Mouse (Mus musculus) CD4-positive, CD25-positive, alpha-beta regulatory T cell, adult 2 months (primary cell): ENCODE measurements around the gene Garnl3.
"Not testable (repeated sequence)": the region's sequence is repeated elsewhere in the genome, so short reads cannot be mapped to it uniquely, and the experiment has no call there.

Experiments
- DNase-seq: peaks from one replicate; pipeline ENCODE4 v3.0.0-alpha.2; 2012; ENCODE audit warnings: low read depth, low spot score

Gene Garnl3

DNA sequence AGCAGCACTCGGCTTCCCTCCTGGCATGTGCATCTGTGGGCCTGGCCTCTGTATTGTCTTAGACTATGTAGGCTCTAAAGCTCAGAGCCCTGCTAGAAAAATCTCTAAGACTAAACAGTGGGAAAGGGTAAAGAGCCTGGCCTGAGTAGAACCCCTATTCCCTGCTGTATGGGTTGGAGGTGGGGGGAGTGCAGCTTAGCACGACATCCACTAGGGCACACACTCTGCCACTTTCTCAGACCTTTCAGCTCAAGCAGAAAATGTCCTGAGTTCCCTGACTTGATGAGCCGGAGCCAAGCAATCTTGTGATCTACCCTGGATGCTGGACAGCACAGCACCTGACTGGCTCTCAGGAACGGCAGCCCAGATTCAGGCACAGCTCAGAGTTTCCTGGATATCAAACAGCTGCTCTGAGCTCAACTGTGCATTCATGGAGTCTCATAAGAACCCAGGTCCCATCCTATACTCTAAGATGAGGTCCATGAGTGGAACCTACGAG, 24.9 kb upstream of the Garnl3 start:
- no peak for DNase-seq

DNA sequence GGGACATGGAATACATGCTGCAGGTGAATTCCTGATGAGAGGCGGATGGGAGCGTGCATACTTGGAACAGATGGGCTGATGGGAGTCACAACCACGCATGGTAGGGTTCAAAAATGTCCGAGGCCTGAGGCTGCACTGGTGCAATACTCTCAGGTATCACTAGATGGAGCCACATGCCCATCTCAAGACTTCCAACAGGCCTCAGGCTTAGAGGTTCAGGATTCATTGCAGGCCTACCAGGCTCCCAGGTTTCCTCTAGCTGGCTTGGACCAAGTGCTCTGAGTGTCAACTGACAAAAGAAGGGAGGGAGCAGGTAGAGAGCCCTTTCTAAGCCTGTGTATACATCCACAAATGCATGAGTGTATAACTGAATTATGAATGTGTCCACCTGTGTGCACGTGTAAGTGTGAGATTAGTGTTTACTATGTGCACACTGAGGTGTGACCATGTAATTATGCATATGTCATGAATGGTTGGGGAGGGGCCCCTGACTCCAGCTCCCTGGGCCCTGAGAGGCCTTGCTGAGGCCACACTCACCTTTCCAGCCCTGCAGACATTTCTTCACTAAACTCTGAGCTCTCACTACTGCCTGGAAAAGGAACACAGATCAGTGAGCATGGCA, 23.4 kb upstream of the Garnl3 start:
- peak; percentile 79 for DNase-seq

DNA sequence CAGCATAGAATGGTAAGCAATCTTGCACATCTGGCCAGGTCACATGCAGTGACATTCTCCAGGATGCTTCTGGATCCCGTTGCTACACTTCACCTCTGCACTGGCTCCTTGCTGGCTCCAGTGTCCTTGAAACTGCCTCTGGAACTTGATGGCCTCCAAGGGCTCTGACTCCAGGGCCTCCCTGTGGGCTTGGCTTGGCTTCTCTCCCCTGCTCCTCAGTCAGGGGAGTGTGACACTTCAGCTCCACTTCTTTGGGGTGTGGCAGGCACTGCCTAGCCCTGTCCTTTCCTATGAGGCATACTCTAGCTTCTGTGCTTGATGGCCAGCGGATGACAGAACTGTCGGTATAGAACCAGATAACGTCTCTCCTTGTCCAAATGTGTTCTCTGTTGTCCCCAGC, 15.5 kb upstream of the Garnl3 start:
- no peak for DNase-seq

DNA sequence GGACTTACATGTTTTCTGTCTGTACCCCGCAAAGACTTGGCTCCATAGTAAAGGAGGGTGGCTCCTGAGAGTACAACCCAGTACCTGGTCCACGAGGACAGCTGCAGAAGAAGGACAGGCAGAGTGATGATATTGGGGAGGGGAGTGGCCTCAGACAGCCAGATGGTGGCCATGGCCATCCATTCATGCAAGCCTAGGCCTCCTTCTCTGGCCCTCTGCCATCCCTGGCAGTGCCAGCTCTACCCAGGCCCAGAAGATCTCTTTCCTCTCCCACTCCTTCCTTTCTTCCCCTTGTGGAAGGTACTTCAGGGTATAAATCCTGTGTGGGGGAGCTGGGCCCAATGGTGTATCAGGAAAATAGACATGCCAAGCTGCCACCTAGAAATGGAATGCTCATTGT, 11.8 kb upstream of the Garnl3 start:
- no peak for DNase-seq

DNA sequence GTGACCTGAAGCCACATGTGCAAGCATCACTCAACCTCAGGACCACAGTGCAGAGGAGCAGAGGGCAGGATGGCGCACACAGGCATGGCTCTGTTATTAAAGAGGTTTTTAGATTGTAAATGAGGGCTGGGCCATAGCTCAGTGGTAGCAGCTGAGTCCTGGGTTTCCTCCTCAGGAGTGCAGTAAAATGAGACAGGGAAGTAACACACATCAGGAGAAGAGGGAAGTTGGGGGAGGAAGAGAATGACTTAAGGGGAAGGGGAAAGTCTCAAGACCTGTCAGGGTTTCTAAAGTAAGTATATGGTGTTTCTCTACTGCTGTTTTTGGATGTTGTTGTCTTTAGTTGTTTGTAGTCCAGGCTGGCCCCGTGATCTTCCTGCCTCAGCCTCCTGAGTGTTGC, 7.0 kb upstream of the Garnl3 start:
- DNase-seq = no peak

DNA sequence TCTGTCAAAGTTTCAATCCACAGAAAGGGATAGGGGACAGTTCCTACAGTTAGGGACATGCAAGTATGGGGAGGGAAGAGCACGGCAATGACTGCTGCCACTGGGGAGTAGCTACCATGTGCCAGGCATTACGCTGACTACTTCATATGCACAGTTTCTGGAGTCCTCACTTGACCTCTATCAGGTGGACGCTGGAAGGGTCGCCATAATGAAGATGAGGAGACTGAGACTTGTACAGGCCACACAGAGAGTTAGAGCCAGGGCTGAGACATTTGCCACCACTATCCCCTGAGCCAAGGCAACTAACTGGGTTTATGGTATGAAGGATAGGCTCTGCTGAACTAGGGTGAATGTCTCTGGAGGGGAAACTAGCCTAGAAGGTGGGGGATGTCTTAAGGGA, 6.3 kb upstream of the Garnl3 start:
- DNase-seq = no peak

DNA sequence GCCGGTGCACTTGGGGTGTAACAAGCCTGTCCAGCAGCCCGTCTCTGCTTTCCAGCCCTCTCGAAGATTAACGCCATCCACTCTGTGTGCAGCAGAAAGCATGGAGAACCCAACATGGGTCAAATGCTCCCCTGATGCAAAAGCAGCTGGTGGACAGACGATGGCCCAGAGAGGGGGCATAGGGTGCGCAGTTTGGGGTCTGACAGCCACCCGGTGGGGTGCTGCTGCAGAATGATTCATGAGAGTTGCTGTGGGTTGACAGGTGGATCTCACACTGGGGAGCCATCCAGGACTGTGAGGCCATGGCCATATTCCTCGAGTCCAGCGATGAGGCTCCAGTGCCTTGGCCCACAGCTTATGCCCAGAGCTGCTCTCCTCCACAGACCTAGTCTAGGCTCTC, 5.8 kb upstream of the Garnl3 start:
- DNase-seq = no peak

DNA sequence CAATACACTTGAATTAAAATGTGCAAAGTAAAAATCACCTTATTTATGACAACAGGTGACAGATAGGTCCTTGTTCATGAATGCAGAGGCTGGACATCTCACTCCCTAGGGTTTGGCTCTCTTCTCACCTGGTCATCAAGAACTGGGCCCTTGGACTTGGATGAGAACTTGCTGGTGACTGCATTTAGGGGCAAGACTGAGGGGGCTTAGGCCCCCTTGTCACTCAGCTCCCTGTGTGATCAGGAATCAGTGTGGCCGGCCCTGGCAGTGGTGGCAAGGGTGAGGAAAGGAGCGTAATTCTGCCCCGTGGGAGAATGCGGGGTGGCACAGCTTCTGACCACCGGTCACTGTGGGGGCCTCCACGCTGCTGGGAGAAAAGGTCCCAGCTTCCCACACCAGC, 4.9 kb upstream of the Garnl3 start:
- no peak for DNase-seq

DNA sequence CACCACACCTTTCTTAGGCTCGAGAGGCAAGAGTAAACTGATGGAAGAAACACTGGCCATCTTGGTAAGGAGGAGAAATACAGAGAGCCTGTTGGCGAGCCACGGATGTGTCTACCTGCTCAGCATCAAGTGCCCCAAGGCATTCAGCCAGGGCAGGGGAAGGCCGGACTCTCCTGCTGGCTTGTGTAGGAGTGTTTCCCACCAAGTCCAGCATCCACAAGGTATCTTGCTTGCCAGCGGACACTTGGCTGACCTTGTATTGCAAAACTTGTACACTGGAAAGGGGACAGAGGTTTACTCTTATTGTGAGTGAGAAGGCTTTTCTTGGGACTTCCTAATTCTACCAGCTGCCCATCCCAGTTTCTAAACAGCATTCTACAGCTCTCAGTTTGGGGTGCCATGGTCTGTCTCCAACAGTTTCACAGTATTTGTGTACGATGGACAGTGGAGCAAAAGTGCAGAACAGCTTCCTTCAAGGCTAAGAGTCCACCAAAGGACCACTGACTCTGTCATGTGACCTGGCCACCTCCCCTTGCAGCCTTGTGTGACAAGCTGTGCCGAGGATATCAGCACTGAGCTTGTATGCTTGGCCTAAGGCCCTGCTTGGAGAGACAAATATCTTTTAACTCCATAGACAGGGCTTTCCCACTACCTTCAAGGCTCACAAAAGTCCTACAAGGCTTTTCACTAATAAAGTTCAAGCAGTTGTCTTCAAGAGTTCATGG, 3.5 kb upstream of the Garnl3 start:
- no peak for DNase-seq

DNA sequence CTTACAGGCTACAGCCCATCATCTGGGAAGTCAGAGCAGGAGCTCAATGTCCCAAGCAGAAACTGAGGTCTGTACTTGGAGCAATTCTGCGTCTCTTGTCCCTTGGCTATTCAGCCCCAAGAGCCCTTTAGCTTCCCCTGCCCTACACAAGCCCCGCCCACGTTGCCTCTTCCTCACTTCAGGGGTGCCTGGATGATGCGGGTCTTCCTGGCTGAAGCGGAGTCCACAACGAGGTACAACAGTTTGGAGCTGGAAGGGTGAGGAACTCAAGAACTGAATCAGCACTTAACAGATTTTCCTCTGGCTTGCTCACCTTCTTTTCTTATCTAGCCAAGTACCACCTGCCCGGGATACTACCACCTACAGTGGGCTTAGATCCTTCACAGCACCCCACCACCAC, 852 bp upstream of the Garnl3 start:
- DNase-seq = peak; percentile 37

DNA sequence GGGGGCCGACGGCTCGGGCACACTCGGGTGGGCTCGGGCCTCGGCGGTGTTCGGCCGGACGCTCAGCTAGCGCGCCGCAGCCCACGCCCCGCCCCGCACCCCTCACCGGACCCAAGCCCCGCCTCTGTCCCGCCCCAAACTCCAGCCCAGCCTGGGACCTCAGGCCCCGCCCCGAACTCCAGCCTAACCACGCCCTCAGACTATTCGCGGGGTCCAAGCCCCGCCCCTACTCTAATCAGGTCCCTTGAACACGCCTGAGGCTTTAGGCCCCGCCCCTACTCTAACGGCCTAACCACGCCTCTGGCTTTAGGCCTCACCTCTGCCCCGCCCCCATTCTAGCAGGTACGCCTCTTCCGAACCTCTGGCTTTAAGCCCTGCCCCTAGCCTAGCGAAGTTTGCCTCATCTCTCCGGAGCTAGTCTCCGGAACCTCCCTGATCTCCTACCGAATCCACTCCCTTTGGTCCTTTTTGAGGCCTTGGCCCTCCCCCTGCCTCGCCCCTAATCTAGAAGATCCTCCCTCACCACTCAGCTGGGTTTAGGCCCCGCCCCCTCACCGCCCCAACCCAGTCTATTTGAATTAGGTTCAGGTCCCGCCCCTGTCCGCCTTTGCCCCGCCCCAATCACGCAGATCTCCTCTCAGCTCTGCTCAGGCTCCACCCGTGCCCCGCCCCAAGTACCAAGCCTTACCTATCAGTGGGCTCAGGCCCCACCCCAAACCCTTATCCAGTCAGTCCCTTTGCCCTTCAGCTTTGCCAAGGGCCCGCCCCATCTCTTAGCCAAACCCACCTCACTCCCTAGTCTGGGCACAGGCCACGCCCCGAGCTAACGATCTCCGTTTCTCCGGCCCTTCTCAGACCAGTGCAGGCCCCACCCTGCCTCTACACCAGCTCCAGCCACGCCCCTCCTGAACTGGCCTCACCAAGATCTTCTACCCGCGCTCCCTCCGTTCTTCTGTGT, 649 bp downstream of the Garnl3 start:
- DNase-seq = peak; percentile 95

DNA sequence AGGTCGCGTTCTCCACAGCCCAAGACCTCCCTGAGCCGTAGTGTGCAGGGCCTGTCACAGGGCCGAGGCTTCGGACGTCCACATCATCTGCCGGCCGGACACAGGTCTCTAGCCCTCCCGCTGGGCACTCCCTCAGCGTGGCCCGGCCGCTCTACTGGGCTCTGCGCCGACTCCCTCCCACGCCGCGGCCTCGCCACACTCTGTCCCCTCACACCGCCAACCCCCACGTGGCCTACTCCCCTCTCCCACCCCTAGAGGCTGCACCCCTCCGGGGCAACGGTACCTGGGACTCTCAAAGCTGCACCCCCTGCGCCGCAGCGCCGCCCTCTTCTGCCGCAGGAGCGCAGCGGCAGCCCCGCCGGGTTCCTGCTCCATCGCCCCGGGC, 1.3 kb downstream of the Garnl3 start:
- DNase-seq = no peak

DNA sequence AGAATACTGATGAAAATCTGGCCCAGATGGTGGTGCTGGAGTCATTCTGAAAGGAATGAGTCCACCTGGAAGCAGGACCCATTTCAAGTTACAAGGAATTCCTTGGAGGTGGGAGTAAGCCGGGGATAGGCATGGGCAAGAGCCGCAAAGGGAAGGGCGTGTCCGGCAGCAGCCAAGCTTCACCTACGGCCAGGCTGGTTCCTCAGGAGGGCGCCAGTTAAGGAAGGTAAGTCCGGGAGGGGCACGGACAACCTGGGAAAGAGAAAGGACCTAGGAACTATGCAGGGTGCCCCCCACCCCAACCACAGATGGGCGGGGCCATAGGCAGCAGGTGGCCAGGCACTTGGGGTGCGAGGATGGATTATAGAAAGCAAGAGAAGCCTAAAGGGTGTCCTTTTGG, 1.8 kb downstream of the Garnl3 start:
- DNase-seq = peak; percentile 38

DNA sequence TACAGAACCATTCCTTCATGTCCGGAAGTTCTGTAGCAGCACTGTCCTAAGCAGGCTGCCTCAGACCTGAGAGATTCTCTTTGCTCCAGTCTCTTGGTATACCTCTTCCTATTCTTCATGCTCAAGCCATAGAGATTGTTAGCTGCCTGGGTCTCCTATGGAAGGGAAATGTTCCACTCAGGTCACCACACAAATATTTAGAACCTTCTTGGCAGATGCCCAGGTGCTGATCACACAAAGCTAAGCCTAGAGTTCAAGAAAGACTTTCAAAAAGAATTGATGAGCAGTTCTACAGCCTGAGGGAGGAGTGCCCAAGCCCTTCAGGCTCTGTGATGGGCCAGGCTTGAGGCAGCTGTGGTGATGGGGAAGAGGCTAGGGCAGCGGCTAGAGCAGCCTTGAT, 2.4 kb downstream of the Garnl3 start:
- peak; percentile 10 for DNase-seq

DNA sequence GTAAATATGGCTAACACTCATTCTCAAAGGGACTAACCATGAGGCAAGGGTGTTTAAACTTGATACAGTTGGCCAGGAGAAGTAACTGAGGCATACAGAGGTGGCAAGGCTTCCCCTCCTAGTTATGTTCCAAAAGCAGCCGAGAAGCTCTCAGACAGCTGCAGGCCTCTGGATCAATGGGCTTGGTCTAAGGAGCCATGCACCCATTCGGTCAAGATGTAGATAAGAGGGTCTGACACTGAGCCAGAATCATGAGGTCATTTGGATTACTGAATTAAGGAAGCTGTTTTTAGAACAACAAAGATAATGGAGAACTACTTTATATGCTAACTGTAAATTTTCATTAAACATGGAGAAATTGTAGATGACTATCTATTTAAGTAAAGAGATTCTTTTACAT, 4.2 kb downstream of the Garnl3 start:
- DNase-seq = no peak

DNA sequence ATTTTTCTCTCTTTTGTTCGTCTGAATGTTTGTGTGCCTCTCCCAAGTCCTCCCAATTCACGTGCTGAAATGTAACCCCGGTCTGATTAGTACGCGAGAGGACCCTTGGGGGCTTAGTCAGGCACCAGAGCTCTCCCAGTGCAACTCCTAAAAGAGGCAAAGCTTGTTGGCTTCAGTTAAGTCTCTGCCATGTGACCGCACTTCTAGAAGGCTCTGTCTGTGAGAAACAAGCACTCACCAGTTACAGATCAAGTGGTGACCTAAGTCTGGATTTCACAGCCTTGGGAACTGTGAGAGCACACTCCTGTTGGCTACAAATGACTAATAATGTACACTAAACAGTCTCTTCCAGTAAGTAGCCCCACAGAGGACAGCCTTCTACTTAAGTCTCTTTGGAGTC, 8.6 kb downstream of the Garnl3 start:
- DNase-seq = no peak

DNA sequence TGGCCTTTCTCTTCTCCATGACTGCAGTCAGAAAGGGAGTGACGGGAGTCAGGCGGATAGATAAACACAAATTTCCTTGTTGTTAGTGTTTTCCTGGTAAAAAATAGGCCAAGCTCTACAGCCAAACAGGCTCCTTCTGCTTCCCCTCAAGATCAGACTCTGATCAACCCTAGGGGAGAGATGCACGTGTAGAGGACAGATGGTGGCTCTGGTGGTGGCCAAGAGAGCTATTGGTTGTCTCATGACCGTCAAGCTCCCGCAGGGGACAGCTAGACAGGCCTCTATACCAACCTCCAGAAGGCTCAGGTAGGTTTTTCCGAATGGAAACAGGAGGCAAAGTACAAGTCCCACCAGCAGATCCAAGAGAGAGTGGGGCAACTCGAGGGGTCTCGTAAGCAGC, 30.9 kb downstream of the Garnl3 start:
- no peak for DNase-seq

DNA sequence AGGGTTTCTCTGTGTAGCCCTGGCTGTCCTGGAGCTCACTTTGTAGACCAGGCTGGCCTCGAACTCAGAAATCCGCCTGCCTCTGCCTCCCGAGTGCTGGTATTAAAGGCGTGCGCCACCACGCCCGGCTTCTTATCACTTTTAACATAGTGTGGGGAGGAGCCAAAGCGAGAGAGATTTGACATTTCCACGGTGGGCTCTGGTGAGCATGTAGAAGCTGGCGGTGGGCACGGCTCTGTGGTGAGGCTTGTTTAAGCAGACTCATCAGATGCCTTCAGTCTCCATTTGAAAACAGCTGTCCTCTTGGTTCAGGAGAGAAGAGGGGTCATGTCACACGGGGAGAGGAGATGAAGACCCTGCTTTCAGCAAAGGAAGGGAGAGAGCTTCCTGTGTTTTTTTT, 34.1 kb downstream of the Garnl3 start:
- not testable (repeated sequence) for DNase-seq

DNA sequence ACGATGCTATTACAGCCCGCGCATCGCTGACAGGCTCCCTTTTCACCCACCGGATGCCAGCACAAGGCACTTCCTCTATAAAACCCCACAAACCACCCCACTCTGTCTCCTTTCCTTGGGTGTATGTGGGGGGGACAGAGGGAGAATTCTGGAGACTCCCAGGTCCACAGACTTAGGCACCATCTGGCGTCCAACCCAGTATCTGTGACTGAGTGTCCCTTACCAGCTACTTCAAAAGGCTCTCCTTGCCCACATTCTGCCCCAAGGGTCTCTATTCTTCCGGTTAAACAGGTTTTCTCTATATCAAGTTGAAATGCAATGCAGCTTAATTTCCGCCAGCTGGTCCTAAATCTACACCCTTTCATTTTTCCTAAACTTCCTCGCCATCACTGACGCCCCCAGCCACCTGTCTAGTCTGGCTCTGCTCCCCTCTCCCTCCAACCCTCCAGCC, 36.2 kb downstream of the Garnl3 start:
- DNase-seq = no peak

DNA sequence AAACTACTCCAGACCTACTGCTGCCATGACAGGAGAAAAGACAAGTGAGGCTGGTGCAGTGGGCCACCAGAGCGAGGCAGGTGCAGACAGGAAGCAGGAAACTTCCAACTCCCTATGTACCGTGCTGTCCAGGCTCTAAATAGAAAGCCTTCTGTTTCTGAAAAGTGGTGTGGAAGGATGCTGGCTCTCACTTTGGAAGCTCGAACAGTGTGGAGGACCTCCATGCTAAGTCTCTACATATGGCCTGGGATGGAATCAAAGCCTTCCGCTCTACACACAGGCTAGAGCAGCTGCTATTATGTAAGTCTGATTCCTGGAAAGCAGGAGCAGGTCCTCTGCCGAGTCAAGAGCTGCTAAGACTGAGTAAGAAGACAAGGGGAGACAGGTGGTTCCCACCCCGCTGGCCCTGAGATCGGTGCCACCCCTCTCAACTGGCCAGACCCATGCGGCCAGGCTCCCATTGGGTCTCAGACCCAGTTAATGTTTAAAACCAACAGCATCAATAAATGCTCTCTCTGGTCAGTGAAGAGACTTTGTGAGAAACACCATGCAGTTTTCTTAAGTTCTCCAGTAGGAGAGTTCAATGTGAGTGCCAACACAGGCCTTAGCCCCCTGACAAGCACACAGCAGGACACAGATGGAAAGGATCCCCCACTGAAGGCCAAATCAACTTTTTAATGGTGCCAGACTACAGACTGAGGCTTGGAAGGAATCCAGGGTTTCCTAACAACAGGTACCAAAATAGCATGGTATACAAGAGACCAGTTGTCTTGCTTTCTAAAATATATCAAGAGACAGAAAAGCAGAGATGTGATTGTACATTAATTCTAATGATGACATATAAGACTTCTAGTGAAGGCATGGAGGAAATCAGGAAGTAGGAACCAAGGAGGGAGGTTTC, 40.6 kb downstream of the Garnl3 start:
- DNase-seq = no peak

DNA sequence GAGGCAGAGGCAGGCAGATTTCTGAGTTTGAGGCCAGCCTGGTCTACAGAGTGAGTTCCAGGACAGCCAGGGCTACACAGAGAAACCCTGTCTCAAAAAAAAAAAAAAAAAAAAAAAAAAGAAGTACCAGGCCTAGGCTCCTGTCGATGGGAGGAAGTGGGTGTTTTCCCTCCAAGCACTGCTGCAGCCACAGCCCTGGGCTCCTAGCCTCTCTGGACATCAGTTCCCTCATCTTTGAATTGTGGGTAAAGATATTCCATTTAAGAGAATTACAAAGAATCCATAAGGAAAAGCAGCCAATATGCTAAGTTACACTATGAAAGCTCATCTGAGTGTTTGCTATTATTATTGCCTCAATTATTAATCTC, 41.4 kb downstream of the Garnl3 start:
- not testable (repeated sequence) for DNase-seq
